Mouse (Mus musculus) intestine, embryonic 15.5 days (tissue): ENCODE measurements around the gene Ceacam16. TPM values are rescaled to one million over a fixed set of nuclear protein-coding genes. Genes with fewer than 3 reads are reported as not detected.

Experiments
- ATAC-seq: fragments of 200-750 bp; cut with Nextera tagmentation; 2 replicates; pipeline ENCODE4 v1.8.0; 2017; ENCODE audit warnings: moderate TSS enrichment, moderate library complexity
- H3K27ac ChIP-seq: fragments of 300-500 bp; sonication (generic); 2 replicates; pipeline ENCODE4 v1.5.1; 2015; ENCODE audit warnings: mild to moderate bottlenecking, inconsistent platforms
- H3K27me3 ChIP-seq: fragments of 300-500 bp; sonication (generic); replicated peaks from 2 replicates; pipeline ENCODE4 v1.6.1; 2015; ENCODE audit warnings: inconsistent platforms
- H3K36me3 ChIP-seq: fragments of 300-500 bp; sonication (generic); 2 replicates; pipeline ENCODE4 v1.6.1; 2015; ENCODE audit warnings: inconsistent platforms
- H3K4me1 ChIP-seq: fragments of 300-500 bp; sonication (generic); replicated peaks from 2 replicates; pipeline ENCODE4 v1.6.1; 2015; ENCODE audit warnings: inconsistent platforms
- H3K4me2 ChIP-seq: fragments of 300-500 bp; sonication (generic); replicated peaks from 2 replicates; pipeline ENCODE4 v1.6.1; 2015; ENCODE audit warnings: mild to moderate bottlenecking, inconsistent platforms
- H3K4me3 ChIP-seq: fragments of 300-500 bp; sonication (generic); replicated peaks from 2 replicates; pipeline ENCODE4 v1.5.1; 2015; ENCODE audit warnings: inconsistent platforms
- H3K9ac ChIP-seq: fragments of 300-500 bp; sonication (generic); 2 replicates; pipeline ENCODE4 v1.6.1; 2015; ENCODE audit warnings: inconsistent platforms
- H3K9me3 ChIP-seq: fragments of 300-500 bp; sonication (generic); 2 replicates; pipeline ENCODE4 v1.6.1; 2016; ENCODE audit warnings: inconsistent platforms
- WGBS: fragments of 180-500 bp; shearing (Covaris S2); methylation state at CpG from one replicate; pipeline ENCODE4 v1.1.7; 2015; 5-methylcytosine and 5-hydroxymethylcytosine counted together
- polyA plus RNA-seq: library from polyadenylated mRNA; unstranded; fragments of >200 nt; fragmentation: Nextera tagmentation; extraction: Ambion mirVana; gene quantifications from 2 replicates; pipeline ENCODE4 v1.2.1, GENCODE M21; 2015

Gene Ceacam16
- polyA plus RNA-seq, 1 experiment from 2014 or later, result not detected

DNA sequence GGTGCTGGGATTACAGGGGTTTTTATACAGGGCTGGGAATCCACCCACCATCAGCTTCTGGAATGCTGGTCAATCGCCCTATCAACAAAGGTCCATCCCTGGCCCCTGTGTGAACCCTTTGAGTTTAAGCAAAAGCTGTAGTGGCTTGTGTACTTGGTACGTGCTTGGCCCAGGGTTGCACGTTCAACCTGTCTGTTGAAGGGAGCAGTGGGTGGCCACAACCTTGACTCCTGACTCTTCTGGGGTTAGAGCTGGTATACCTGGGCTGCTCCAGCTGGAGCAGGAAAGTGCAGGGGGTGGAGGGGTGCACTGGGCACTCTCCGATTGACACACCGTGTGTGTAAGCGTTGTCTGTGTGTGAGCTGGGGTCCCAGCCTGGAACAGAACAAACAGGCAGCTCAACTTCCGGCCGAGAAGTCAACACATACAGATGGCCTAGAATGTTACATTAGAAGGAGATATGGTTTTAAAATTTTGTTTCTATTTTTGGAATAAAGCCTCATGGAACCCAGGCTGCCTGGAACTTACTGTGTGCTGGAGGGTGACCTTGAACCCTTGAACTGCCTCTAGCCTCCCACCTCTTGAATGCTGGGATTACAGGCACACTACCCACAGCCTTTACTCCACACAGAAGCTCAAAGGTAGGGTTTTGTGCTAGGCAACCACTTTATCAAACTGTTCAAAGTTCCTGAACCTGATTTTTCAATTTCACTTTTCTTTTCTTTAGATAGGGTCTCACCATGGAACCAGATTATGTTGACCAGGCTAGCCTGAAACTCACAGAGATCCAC, 4.3 kb upstream of the Ceacam16 start:
- Histone ChIP-seq H3K9ac (no peak overlapping the region), H3K4me3 (no peak overlapping the region), H3K4me1 (0 out of 2 replicates have a peak, but pooled peaks cover 3% of the 10 kb centered on the region), H3K4me2 (no peak overlapping the region), H3K36me3 (no peaks in the 10 kb centered on the region), H3K27me3 (no peaks in the 10 kb centered on the region), H3K9me3 (no peaks in the 10 kb centered on the region), H3K27ac (no peak overlapping the region)
- ATAC-seq, result peak; percentile 52; the same call in 1 of the 2 replicates
- 78% methylated on average over 8 of the region's 8 CpGs for WGBS

DNA sequence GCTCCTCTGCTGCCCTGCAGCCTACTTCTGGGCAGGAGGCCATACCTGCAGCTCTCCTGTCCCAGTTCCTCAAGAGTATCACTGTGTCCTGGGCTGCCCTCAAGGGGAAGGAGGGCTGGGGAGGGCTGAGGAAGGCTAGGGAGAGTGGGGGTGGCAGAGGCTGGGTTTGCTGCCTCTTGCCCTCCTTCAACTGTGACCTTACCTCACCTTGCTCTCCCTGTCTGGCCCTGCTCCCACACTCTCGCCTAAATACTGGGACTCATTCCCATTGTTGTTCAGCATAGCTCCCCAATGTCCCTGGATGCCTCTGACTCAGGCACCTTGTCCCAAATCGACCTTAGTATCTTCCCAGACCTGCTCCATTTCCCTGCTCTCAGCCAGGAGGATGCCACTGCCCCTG, 3.1 kb upstream of the Ceacam16 start:
- ATAC-seq, result no peak
- H3K27me3 ChIP-seq, result no peaks in the 10 kb centered on the region
- H3K27ac ChIP-seq, result no peak overlapping the region
- H3K9me3 ChIP-seq, result no peaks in the 10 kb centered on the region
- H3K36me3 ChIP-seq, result no peaks in the 10 kb centered on the region
- WGBS, result 46% methylated on average over 2 of the region's 2 CpGs
- H3K4me3 ChIP-seq, result no peak overlapping the region
- 0 out of 2 replicates have a peak, but pooled peaks cover 3% of the 10 kb centered on the region for H3K4me1 ChIP-seq
- no peak overlapping the region for H3K9ac ChIP-seq
- no peak overlapping the region for H3K4me2 ChIP-seq

DNA sequence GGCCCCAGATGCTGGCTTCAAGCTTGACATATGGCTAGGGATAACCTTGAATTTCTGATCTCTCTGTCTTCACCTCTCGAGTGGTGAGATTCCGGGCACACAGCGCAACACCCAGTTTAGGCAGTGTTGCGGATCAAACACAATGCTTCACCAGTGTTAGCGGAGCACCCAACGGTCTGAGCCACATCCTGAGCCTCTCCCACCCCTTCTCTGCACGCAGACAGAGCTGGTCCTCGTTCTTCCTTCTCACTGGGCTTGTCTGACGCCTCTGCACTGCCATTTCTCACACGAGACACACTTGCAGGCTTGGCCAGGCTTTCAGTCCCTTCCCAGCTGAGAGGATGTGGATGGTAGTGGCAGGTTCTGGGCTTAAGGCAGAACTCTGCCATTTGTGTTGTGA, 1.4 kb downstream of the Ceacam16 start:
- Histone ChIP-seq H3K4me3 (no peak overlapping the region), H3K4me1 (no peaks in the 10 kb centered on the region), H3K9me3 (no peaks in the 10 kb centered on the region), H3K9ac (no peak overlapping the region), H3K27me3 (no peaks in the 10 kb centered on the region), H3K36me3 (no peaks in the 10 kb centered on the region), H3K27ac (no peak overlapping the region), H3K4me2 (no peak overlapping the region)
- ATAC-seq, result no peak
- WGBS, result 64% methylated on average over 10 of the region's 10 CpGs

DNA sequence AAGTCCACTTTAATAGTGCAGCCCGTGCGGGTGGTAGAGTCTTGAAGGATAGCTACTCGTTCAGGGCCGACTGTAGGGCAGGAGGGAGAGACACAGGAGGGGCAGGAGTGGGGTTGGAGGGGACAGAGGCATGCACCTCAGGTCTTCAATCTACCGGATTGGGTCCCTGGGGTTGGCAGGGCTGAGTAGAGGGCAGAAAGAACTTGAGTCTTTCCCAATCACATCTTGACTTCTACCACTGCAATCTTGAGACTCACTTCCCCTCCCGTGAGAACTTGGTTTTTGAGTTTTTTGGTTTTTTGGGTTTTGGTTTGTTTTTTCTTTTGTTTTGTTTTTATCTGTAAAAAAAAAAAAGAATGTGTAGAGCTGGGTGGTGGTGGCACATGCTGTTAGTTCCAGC, 4.8 kb downstream of the Ceacam16 start:
- 82% methylated on average over 6 of the region's 6 CpGs for WGBS
- ATAC-seq, result no peak
- H3K4me3 ChIP-seq, result no peak overlapping the region

DNA sequence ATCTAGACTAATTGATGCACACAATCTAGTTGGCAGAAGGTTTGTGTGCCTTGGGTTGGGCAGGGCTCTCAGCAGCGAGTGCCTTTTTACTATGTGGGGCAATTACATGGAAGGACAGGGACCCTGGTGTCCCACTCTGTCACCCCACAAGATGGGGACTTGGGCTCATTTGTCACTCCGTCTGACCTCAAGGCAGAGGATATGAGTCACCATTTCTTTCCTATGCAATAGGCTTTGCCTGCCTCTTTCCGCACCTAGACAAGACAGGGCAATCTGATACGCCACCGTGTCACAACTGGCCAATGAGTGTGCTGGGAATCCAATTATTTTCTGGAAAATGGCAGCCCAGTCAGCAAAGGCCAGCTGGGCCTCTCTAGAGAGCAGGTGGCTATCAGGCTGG, 5.4 kb downstream of the Ceacam16 start:
- Histone ChIP-seq H3K9me3 (no peaks in the 10 kb centered on the region), H3K4me2 (no peak overlapping the region), H3K27ac (no peak overlapping the region), H3K27me3 (peaks cover 13% of the 10 kb centered on the region; the same call in 1 of the 2 replicates), H3K36me3 (no peaks in the 10 kb centered on the region), H3K4me1 (peaks cover 6% of the 10 kb centered on the region), H3K4me3 (no peak overlapping the region), H3K9ac (no peak overlapping the region)
- ATAC-seq, result no peak
- 84% methylated on average over 5 of the region's 5 CpGs for WGBS

More for the DNA sequence above, 4.8 kb downstream of the Ceacam16 start:
- Histone ChIP-seq H3K4me2 (no peak overlapping the region), H3K36me3 (no peaks in the 10 kb centered on the region), H3K4me1 (peaks cover 6% of the 10 kb centered on the region), H3K9ac (no peak overlapping the region), H3K27ac (no peak overlapping the region), H3K9me3 (no peaks in the 10 kb centered on the region), H3K27me3 (peaks cover 11% of the 10 kb centered on the region; the same call in 1 of the 2 replicates)

DNA sequence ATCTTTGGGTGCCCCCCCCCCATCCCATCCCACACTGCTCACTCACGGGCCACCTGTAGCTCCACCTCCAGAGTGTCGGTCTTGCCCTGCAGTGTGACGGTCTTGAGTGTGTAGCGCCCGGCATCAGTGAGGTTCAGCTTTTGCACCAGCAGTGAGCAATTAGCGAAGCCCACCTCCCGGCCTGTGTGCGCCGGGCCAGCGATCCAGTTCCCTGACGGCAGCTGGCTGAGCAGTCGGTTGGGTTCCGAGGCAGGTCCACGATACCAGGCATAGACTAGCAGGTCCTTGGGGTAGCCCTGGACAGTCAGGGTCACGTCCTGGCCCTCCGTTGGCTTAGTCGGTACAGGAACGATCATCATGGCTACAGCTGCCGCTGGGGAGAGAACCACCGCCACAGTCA, 7.6 kb downstream of the Ceacam16 start:
- no peak for ATAC-seq
- no peaks in the 10 kb centered on the region for H3K9me3 ChIP-seq
- peaks cover 13% of the 10 kb centered on the region; the same call in 1 of the 2 replicates for H3K27me3 ChIP-seq
- H3K4me3 ChIP-seq, result no peak overlapping the region
- H3K9ac ChIP-seq, result no peak overlapping the region
- 87% methylated on average over 20 of the region's 20 CpGs for WGBS
- H3K27ac ChIP-seq, result no peak overlapping the region
- no peak overlapping the region for H3K4me2 ChIP-seq
- peaks cover 6% of the 10 kb centered on the region for H3K4me1 ChIP-seq
- no peaks in the 10 kb centered on the region for H3K36me3 ChIP-seq

DNA sequence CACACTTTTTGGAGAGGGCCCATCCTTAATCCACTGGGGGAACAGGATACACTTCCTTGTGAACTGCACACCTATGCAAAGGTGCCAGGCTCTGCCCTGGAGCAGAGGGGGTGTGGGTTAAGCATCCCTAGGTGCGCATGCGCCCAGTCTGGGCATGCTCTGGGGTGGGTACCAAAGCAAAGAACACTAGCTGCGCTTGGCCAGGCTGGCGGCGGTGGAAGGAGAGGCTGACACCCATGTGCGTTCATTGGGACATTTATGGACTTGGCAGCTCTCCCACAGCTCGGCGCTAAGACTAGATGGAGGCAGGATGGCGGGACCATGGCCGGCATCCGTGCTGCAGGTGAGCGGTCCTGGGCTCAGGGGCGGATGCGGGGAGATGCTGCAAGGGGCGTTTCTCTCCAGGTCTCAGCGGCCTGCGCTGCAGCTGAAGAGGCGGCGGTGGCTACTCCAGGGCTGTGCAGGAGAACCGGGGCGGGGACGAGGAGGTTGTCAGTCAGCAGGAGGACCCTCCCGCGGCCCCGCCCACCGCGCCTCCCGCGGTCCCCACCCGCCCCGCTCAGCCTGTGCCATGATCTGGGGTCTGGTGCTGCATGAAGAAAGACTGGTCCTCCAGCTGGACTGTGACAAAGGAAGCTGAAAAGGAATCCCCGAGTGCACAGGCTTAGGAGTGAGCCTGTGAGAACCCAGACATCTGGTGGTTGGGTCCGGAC, 9.1 kb downstream of the Ceacam16 start, which contains the start of gene Gm19345:
Gene Gm19345 (plus strand): TSS at position 146 of the 713 bp plus-strand sequence.
- Histone ChIP-seq H3K9ac (peak within 1 kb of the TSS; percentile 30; the same call in 1 of the 2 replicates), H3K4me2 (peak within 1 kb of the TSS; percentile 45), H3K9me3 (no peaks in the 10 kb centered on the region), H3K27me3 (peaks cover 13% of the 10 kb centered on the region; the same call in 1 of the 2 replicates), H3K4me3 (peak within 1 kb of the TSS; percentile 25), H3K27ac (no peak within 1 kb of the TSS), H3K36me3 (no peaks in the 10 kb centered on the region), H3K4me1 (peaks cover 12% of the 10 kb centered on the region)
- peak; percentile 72 for ATAC-seq
- 3% methylated on average over 33 of the region's 33 CpGs for WGBS

DNA sequence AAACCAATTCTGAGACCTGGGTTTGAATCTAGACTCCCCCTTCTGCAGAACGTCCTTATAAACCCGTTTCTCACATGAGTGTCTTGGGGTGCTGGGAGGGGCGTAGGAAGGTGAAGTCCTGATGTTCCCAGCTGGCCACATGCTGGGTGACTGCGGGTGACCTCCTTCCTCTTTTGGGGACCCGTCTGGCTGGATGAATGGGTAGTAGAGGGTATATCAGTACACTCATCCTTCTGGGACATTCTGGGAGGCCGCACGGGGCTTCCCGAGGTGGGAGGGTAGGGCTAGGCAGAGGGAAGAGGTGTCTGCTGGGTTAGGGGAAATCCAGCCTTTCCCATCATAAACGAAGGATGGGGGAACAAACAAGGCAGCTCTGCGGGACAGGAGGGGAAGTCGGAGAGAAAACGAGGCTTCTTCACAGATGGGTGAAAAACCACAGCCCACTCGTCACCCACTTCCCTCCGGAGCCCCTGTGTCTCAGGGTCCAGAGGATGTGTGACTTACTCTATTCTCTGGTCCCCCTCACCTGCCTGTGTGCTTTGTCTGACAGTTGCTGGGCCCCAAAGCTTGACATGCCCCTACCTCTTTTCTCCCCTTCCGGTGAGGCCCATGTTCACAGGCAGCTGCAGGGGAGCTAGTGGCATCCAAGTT, 16.5 kb downstream of the Ceacam16 start:
- no peak overlapping the region for H3K4me2 ChIP-seq
- no peak overlapping the region for H3K4me3 ChIP-seq
- WGBS, result 62% methylated on average over 15 of the region's 15 CpGs
- no peaks in the 10 kb centered on the region for H3K9me3 ChIP-seq
- H3K27me3 ChIP-seq, result no peaks in the 10 kb centered on the region
- no peak overlapping the region for H3K9ac ChIP-seq
- H3K36me3 ChIP-seq, result no peaks in the 10 kb centered on the region
- ATAC-seq, result no peak
- no peak overlapping the region for H3K27ac ChIP-seq
- peaks cover 20% of the 10 kb centered on the region for H3K4me1 ChIP-seq

DNA sequence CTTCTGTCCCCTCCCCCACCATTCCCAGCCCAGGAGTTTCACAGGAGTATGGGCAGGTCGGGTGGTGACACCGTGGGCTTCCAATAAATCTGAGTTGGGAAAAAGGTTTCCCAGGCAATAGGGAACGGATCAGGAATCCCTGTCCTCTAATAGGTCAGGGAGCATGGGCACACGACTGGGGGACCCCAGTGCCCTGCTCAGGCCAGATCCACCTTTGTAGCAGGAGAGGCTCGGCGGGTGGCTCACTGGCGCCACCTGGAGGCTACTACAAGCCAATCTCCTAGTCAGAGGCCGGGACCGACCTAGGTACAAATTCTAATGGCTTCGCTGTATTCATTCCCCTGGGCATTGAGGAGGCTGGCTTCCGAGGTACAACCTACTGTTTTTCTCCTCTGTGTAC, 17.5 kb downstream of the Ceacam16 start:
- Histone ChIP-seq H3K4me2 (peak overlapping the region; percentile 31), H3K27ac (peak overlapping the region; percentile 72; the same call in 1 of the 2 replicates)
- 5% methylated on average over 11 of the region's 11 CpGs for WGBS

DNA sequence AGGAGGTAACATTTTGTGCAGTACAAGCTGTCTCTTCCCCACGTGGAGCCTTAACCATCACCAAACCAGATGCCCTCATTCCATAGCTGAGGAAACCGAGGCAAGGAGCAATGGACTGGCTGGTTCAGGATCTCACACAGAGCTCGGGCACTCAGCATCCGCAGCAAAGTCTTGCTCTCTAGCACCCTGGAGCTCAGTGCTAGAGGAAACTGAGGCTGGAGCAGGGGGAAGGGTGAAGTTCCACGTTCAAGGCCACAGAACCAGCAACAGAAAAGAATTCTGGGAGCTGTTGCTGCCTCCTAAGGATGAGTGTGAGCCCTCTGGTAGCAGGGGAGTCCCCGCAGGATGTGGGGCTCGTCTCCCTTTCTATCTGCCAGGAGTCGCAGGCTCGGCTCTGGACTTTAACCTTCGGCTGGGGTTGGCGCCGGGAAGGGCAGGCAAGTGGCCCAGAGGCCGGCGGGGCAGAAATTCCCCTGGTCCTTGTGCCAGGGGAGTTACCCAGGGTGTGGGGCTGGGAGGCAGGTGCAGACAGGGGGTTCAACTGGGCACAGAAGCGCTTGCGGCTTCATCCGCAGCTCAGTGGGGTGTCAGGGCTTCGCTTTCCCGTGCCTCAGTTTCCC, 18.1 kb downstream of the Ceacam16 start:
- Histone ChIP-seq H3K4me2 (peak overlapping the region; percentile 31), H3K4me1 (peaks cover 20% of the 10 kb centered on the region), H3K27me3 (no peaks in the 10 kb centered on the region), H3K4me3 (no peak overlapping the region), H3K9ac (no peak overlapping the region), H3K27ac (peak overlapping the region; percentile 72), H3K36me3 (no peaks in the 10 kb centered on the region), H3K9me3 (no peaks in the 10 kb centered on the region)
- WGBS, result 24% methylated on average over 19 of the region's 19 CpGs
- ATAC-seq, result peak; percentile 74

More for the DNA sequence above, 17.5 kb downstream of the Ceacam16 start:
- Histone ChIP-seq H3K4me3 (no peak overlapping the region), H3K27me3 (no peaks in the 10 kb centered on the region), H3K9me3 (no peaks in the 10 kb centered on the region), H3K36me3 (no peaks in the 10 kb centered on the region), H3K9ac (no peak overlapping the region), H3K4me1 (peaks cover 20% of the 10 kb centered on the region)
- peak; percentile 77 for ATAC-seq

DNA sequence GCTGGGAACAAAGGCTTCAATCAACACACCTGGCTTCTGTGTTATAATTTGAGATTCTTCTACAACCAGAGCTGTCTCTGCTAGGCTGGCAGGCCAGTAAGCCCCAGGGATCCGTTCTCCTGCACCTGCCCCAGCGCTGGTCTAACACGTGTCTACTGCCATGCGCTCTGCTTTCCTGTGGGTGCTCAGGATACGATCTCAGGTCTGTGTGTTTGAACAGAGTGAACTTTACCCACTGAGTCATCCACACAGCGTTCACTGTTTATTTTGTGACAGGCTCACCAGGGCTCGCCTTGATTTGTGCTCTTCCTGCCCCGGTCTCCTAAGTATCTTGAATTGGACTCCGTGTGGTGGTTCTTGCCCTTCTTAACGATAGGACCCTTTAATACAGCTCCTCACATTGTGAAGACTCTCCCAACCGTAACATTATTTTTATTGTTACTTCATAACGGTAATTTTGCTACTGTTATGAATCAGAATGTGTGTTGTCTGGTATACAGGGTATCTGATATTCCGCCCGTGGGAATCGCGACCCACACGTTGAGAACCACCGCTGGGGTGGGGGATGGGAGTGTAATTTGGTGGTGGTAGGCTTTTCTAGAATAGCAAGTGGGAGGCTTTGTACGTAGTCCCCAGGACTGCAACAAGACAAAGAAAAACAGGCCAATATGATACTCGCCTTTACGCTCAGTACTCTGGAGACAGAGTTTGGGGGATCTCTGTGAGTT, 19.2 kb downstream of the Ceacam16 start:
- peak; percentile 90 for ATAC-seq

More for the DNA sequence above, 19.2 kb downstream of the Ceacam16 start:
- Histone ChIP-seq H3K27me3 (no peaks in the 10 kb centered on the region), H3K4me3 (no peak overlapping the region), H3K4me2 (no peak overlapping the region), H3K9ac (no peak overlapping the region), H3K27ac (peak overlapping the region; percentile 80), H3K36me3 (no peaks in the 10 kb centered on the region), H3K4me1 (peaks cover 14% of the 10 kb centered on the region), H3K9me3 (no peaks in the 10 kb centered on the region)
- WGBS, result 54% methylated on average over 21 of the region's 21 CpGs
